ENCODE assay signal across 18 mouse cellular contexts in genomic region chr1:82089136-82089839, GRCm38 (mm10).
DNase-seq lines count a peak whose midpoint lies in the region; ATAC-seq and TF ChIP-seq lines count a peak whose summit lies in the region.
"Had no signal": no experiment of that assay in that cellular context is flagged by ENCODE, and none has a peak within 500 bp of the region (broad histone marks: within the 10 kb centered on the region; RNA-seq: fewer than 3 reads in every experiment).

No protein-coding gene starts in this region.

- no peak overlapping the region for H3K9ac ChIP-seq in midbrain, embryonic 11.5 days (ENCODE audit: low read length)
- no peak overlapping the region for H3K9ac ChIP-seq in midbrain, embryonic 15.5 days
- H3K9ac ChIP-seq in midbrain, embryonic 14.5 days (replicated peaks; ENCODE audit: low read length), result no peak overlapping the region
- no peak overlapping the region for H3K9ac ChIP-seq in lung, postnatal 0 days (replicated peaks; ENCODE audit: low read depth)
- H3K9ac ChIP-seq: intestine, embryonic 15.5 days; limb, embryonic 12.5 days had no signal

- H3K4me2 ChIP-seq in midbrain, embryonic 11.5 days, result no peak overlapping the region
- no peak overlapping the region for H3K4me2 ChIP-seq in midbrain, embryonic 15.5 days
- no peak overlapping the region for H3K4me2 ChIP-seq in midbrain, embryonic 14.5 days (ENCODE audit: low read length)
- no peak overlapping the region for H3K4me2 ChIP-seq in lung, postnatal 0 days (replicated peaks; ENCODE audit: low read depth, low read length)
- H3K4me2 ChIP-seq: intestine, embryonic 15.5 days; limb, embryonic 12.5 days had no signal

- no peaks in the 10 kb centered on the region for H3K36me3 ChIP-seq in midbrain, embryonic 11.5 days (ENCODE audit: control insufficient read depth, insufficient read depth, low read length)
- H3K36me3 ChIP-seq in midbrain, embryonic 15.5 days (replicated peaks), result no peaks in the 10 kb centered on the region
- H3K36me3 ChIP-seq in midbrain, embryonic 14.5 days (ENCODE audit: control insufficient read depth, insufficient read depth, low read length), result no peaks in the 10 kb centered on the region
- H3K36me3 ChIP-seq in lung, postnatal 0 days (ENCODE audit: insufficient read depth, low read length), result no peaks in the 10 kb centered on the region
- H3K36me3 ChIP-seq: intestine, embryonic 15.5 days; limb, embryonic 12.5 days had no signal

- no peak for TF ChIP-seq EP300 in lung, postnatal 0 days (IDR thresholded peaks at IDR 0.05)

- no peaks in the 10 kb centered on the region for H3K9me3 ChIP-seq in midbrain, embryonic 11.5 days (ENCODE audit: control insufficient read depth, low read length)
- no peaks in the 10 kb centered on the region for H3K9me3 ChIP-seq in midbrain, embryonic 15.5 days
- no peaks in the 10 kb centered on the region for H3K9me3 ChIP-seq in midbrain, embryonic 14.5 days (ENCODE audit: control insufficient read depth, low read length)
- no peaks in the 10 kb centered on the region for H3K9me3 ChIP-seq in lung, postnatal 0 days (ENCODE audit: low read length)
- H3K9me3 ChIP-seq: intestine, embryonic 15.5 days; limb, embryonic 12.5 days had no signal

- H3K27ac ChIP-seq in midbrain, embryonic 11.5 days (ENCODE audit: low read depth, low read length), result no peak overlapping the region
- no peak overlapping the region for H3K27ac ChIP-seq in midbrain, embryonic 15.5 days
- no peak overlapping the region for H3K27ac ChIP-seq in midbrain, embryonic 14.5 days (replicated peaks; ENCODE audit: low read depth, low read length)
- no peak overlapping the region for H3K27ac ChIP-seq in lung, postnatal 0 days (ENCODE audit: low read length)
- H3K27ac ChIP-seq: intestine, embryonic 15.5 days; limb, embryonic 12.5 days; stomach, postnatal 0 days had no signal

- H3K4me1 ChIP-seq in midbrain, embryonic 11.5 days (ENCODE audit: control insufficient read depth, insufficient read depth, low read length), result no peaks in the 10 kb centered on the region; the same call in 1 of the 2 replicates
- H3K4me1 ChIP-seq in midbrain, embryonic 15.5 days, result no peaks in the 10 kb centered on the region
- H3K4me1 ChIP-seq in midbrain, embryonic 14.5 days (ENCODE audit: control insufficient read depth, insufficient read depth, low read length), result 0 out of 2 replicates have a peak, but pooled peaks cover 5% of the 10 kb centered on the region
- no peaks in the 10 kb centered on the region for H3K4me1 ChIP-seq in lung, postnatal 0 days (ENCODE audit: insufficient read depth, low read depth, low read length)
- H3K4me1 ChIP-seq: intestine, embryonic 15.5 days; limb, embryonic 12.5 days had no signal

- H3K4me3 ChIP-seq in midbrain, embryonic 11.5 days (ENCODE audit: low read depth, low read length), result no peak overlapping the region
- no peak overlapping the region for H3K4me3 ChIP-seq in midbrain, embryonic 15.5 days
- H3K4me3 ChIP-seq in midbrain, embryonic 14.5 days (replicated peaks; ENCODE audit: low read depth, low read length), result no peak overlapping the region
- H3K4me3 ChIP-seq in lung, postnatal 0 days (ENCODE audit: low read depth, low read length), result no peak overlapping the region
- H3K4me3 ChIP-seq: intestine, embryonic 15.5 days; limb, embryonic 12.5 days had no signal

- 68% methylated on average over 6 of the region's 6 CpGs for WGBS in midbrain, embryonic 11.5 days
- 51% methylated on average over 6 of the region's 6 CpGs for WGBS in midbrain, embryonic 15.5 days
- WGBS in midbrain, embryonic 14.5 days, result 52% methylated on average over 6 of the region's 6 CpGs
- WGBS in lung, postnatal 0 days, result 77% methylated on average over 6 of the region's 6 CpGs

- no peaks in the 10 kb centered on the region for H3K27me3 ChIP-seq in midbrain, embryonic 11.5 days (ENCODE audit: control insufficient read depth, insufficient read depth, low read length)
- H3K27me3 ChIP-seq in midbrain, embryonic 15.5 days (replicated peaks), result no peaks in the 10 kb centered on the region
- H3K27me3 ChIP-seq in midbrain, embryonic 14.5 days (ENCODE audit: control insufficient read depth, insufficient read depth, low read length), result no peaks in the 10 kb centered on the region
- no peaks in the 10 kb centered on the region for H3K27me3 ChIP-seq in lung, postnatal 0 days (replicated peaks; ENCODE audit: insufficient read depth, low read length)
- H3K27me3 ChIP-seq: intestine, embryonic 15.5 days; limb, embryonic 12.5 days; Patski had no signal

- no peak for TF ChIP-seq CTCF in lung, postnatal 0 days (IDR thresholded peaks at IDR 0.05)

- ATAC-seq in cerebellum, adult (ENCODE audit: insufficient number of reproducible peaks, low FRiP score, low TSS enrichment), result peak; percentile 36; the same call in 1 of the 2 replicates
- ATAC-seq in midbrain, embryonic 11.5 days (ENCODE audit: low FRiP score), result peak; percentile 75
- ATAC-seq in midbrain, embryonic 15.5 days (replicated peaks), result no peak
- no peak for ATAC-seq in midbrain, embryonic 14.5 days (ENCODE audit: low FRiP score, low TSS enrichment)
- ATAC-seq in lung, postnatal 0 days, result no peak
- ATAC-seq: forebrain, embryonic 16.5 days; intestine, embryonic 15.5 days; Patski had no signal

- DNase-seq in cerebellum, adult 11 months, result no peak
- DNase-seq in midbrain, embryonic 11.5 days (ENCODE audit: low spot score, missing footprints), result no peak
- DNase-seq in brain, adult 2 months (ENCODE audit: low read depth, low spot score), result peak; percentile 35
- peak; percentile 62 for DNase-seq in midbrain, embryonic 14.5 days
- no peak for DNase-seq in lung, postnatal 0 days (ENCODE audit: low spot score)
- DNase-seq in thymus, postnatal 14 days, result no peak
- DNase-seq: heart, adult 11 months; heart, postnatal 10 days; kidney, postnatal 14 days; layer of hippocampus, postnatal 36 days; lung, adult 18-20 months had no signal

Comparison
In these comparisons a context has a peak if more than half of its experiments do, and no peak if none do; other contexts are left out.
1. ATAC-seq: peak in cerebellum, adult (single experiment) and midbrain, embryonic 11.5 days (single experiment); none in midbrain, embryonic 15.5 days (single experiment), midbrain, embryonic 14.5 days (single experiment) and lung, postnatal 0 days (single experiment).
2. DNase-seq: peak in brain, adult 2 months (single experiment) and midbrain, embryonic 14.5 days (single experiment); none in cerebellum, adult 11 months (single experiment), midbrain, embryonic 11.5 days (single experiment), lung, postnatal 0 days (single experiment) and thymus, postnatal 14 days (single experiment).